Mouse (Mus musculus): Measurements from ENCODE around the gene Wbp2nl. TPM values are rescaled to one million over a fixed set of nuclear protein-coding genes. Genes with fewer than 3 reads are reported as not detected.
"Not testable (repeated sequence)": the region's sequence is repeated elsewhere in the genome, so short reads cannot be mapped to it uniquely, and the experiment has no call there.

Gene Wbp2nl
- polyA plus RNA-seq, 2 experiments = 0.10 to 0.11 TPM

GRCm38 (mm10) chr15:82362234-82362633 is 63.5 kb downstream of the Wbp2nl start:
- Histone ChIP-seq H3K9ac (replicated peaks) (no peak overlapping the region), H3K9me3 (ENCODE audit: control insufficient read depth, low read length) (no peaks in the 10 kb centered on the region), H3K4me3 (ENCODE audit: insufficient read depth in 1 of 2, low read depth in 2 of 2, low read length in 2 of 2) (no peak overlapping the region), H3K4me2 (ENCODE audit: low read depth) (no peak overlapping the region), H3K27me3 (ENCODE audit: control insufficient read depth, insufficient read depth, low read length) (no peaks in the 10 kb centered on the region), H3K27ac (no peak overlapping the region), H3K4me1 (replicated peaks; ENCODE audit: control insufficient read depth in 2 of 2, insufficient read depth in 2 of 2, low read length in 1 of 2) (peaks cover 0 to 5% of the 10 kb centered on the region in 2 experiments; a peak in 2 of 4 replicates), H3K36me3 (replicated peaks; ENCODE audit: control insufficient read depth, insufficient read depth, low read depth) (no peaks in the 10 kb centered on the region)
- no peak for ATAC-seq (ENCODE audit: insufficient read depth)
- no peak for DNase-seq (ENCODE audit: low read depth in 3 of 3, low spot score in 3 of 3)
- TF ChIP-seq EP300 (IDR thresholded peaks at IDR 0.05; ENCODE audit: low read depth) = no peak
- WGBS (ENCODE audit: insufficient replicate concordance) = 78% methylated on average over 3 of the region's 4 CpGs

- WGBS (ENCODE audit: insufficient replicate concordance) = 12% methylated on average over 7 of the region's 12 CpGs
- not testable (repeated sequence) for DNase-seq (ENCODE audit: low read depth in 3 of 3, low spot score in 3 of 3); H3K27me3 ChIP-seq (ENCODE audit: control insufficient read depth, insufficient read depth, low read length); H3K4me1 ChIP-seq (replicated peaks; ENCODE audit: control insufficient read depth in 2 of 2, insufficient read depth in 2 of 2, low read length in 1 of 2); H3K4me3 ChIP-seq (ENCODE audit: insufficient read depth in 1 of 2, low read depth in 2 of 2, low read length in 2 of 2); H3K9me3 ChIP-seq (ENCODE audit: control insufficient read depth, low read length); H3K36me3 ChIP-seq (replicated peaks; ENCODE audit: control insufficient read depth, insufficient read depth, low read depth); H3K27ac ChIP-seq; H3K4me2 ChIP-seq (ENCODE audit: low read depth); ATAC-seq (ENCODE audit: insufficient read depth); H3K9ac ChIP-seq (replicated peaks)
Observed at GRCm38 (mm10) chr15:82363801-82364200, 65.0 kb downstream of the Wbp2nl start.

Other genes with a start within 250 kb of the Wbp2nl start
- not detected in 2 replicates for gene 4930407I10Rik, start 239.8 kb upstream of the Wbp2nl start, polyA plus RNA-seq (2012; rRNA removed)
- not detected in 2 replicates for gene 4930407I10Rik, start 239.8 kb upstream of the Wbp2nl start, polyA plus RNA-seq (2014; fragmentation: Nextera tagmentation; extraction: Ambion mirVana)
- gene Mei1, start 229.0 kb upstream of the Wbp2nl start, polyA plus RNA-seq (2012; rRNA removed) = not detected in 2 replicates
- not detected in 2 replicates for gene Mei1, start 229.0 kb upstream of the Wbp2nl start, polyA plus RNA-seq (2014; fragmentation: Nextera tagmentation; extraction: Ambion mirVana)
- gene Ccdc134, start 171.0 kb upstream of the Wbp2nl start, polyA plus RNA-seq (2012; rRNA removed) = 5.9 and 7.2 TPM in 2 replicates
- 5.5 and 6.6 TPM in 2 replicates for gene Ccdc134, start 171.0 kb upstream of the Wbp2nl start, polyA plus RNA-seq (2014; fragmentation: Nextera tagmentation; extraction: Ambion mirVana)
- 29.3 and 37.1 TPM in 2 replicates for gene Srebf2, start 151.8 kb upstream of the Wbp2nl start, polyA plus RNA-seq (2012; rRNA removed)
- 30.8 and 35.2 TPM in 2 replicates for gene Srebf2, start 151.8 kb upstream of the Wbp2nl start, polyA plus RNA-seq (2014; fragmentation: Nextera tagmentation; extraction: Ambion mirVana)
- gene Shisa8, start 86.1 kb upstream of the Wbp2nl start, polyA plus RNA-seq (2012; rRNA removed) = 0.15 and 0.19 TPM in 2 replicates
- gene Shisa8, start 86.1 kb upstream of the Wbp2nl start, polyA plus RNA-seq (2014; fragmentation: Nextera tagmentation; extraction: Ambion mirVana) = 0.05 and 0.09 TPM in 2 replicates
- 0.54 and 0.66 TPM in 2 replicates for gene Tnfrsf13c, start 74.6 kb upstream of the Wbp2nl start, polyA plus RNA-seq (2012; rRNA removed)
- gene Tnfrsf13c, start 74.6 kb upstream of the Wbp2nl start, polyA plus RNA-seq (2014; fragmentation: Nextera tagmentation; extraction: Ambion mirVana) = 0.14 and 0.58 TPM in 2 replicates
- 19.1 and 21.6 TPM in 2 replicates for gene Cenpm, start 54.2 kb upstream of the Wbp2nl start, polyA plus RNA-seq (2012; rRNA removed)
- 42.1 and 45.1 TPM in 2 replicates for gene Cenpm, start 54.2 kb upstream of the Wbp2nl start, polyA plus RNA-seq (2014; fragmentation: Nextera tagmentation; extraction: Ambion mirVana)
- 0.02 and 0.11 TPM in 2 replicates for gene 1500009C09Rik, start 46.6 kb upstream of the Wbp2nl start, polyA plus RNA-seq (2012; rRNA removed)
- gene 1500009C09Rik, start 46.6 kb upstream of the Wbp2nl start, polyA plus RNA-seq (2014; fragmentation: Nextera tagmentation; extraction: Ambion mirVana) = not detected in 2 replicates
- gene Sept3, start 24.1 kb upstream of the Wbp2nl start, polyA plus RNA-seq (2012; rRNA removed) = 0.12 and 0.61 TPM in 2 replicates
- gene Sept3, start 24.1 kb upstream of the Wbp2nl start, polyA plus RNA-seq (2014; fragmentation: Nextera tagmentation; extraction: Ambion mirVana) = 0.09 TPM in 1 of 2 replicates, not detected in the other
- 47.7 and 52.9 TPM in 2 replicates for gene Naga, start 40.0 kb downstream of the Wbp2nl start, polyA plus RNA-seq (2012; rRNA removed)
- 34.2 and 43.3 TPM in 2 replicates for gene Naga, start 40.0 kb downstream of the Wbp2nl start, polyA plus RNA-seq (2014; fragmentation: Nextera tagmentation; extraction: Ambion mirVana)
- 22.1 and 24.8 TPM in 2 replicates for gene Pheta2, start 40.0 kb downstream of the Wbp2nl start, polyA plus RNA-seq (2012; rRNA removed)
- 18.7 and 22.5 TPM in 2 replicates for gene Pheta2, start 40.0 kb downstream of the Wbp2nl start, polyA plus RNA-seq (2014; fragmentation: Nextera tagmentation; extraction: Ambion mirVana)
- 109 and 121 TPM in 2 replicates for gene Smdt1, start 40.0 kb downstream of the Wbp2nl start, polyA plus RNA-seq (2012; rRNA removed)
- gene Smdt1, start 40.0 kb downstream of the Wbp2nl start, polyA plus RNA-seq (2014; fragmentation: Nextera tagmentation; extraction: Ambion mirVana) = 165 and 178 TPM in 2 replicates
- gene Ndufa6, start 55.4 kb downstream of the Wbp2nl start, polyA plus RNA-seq (2012; rRNA removed) = 152 and 288 TPM in 2 replicates
- gene Ndufa6, start 55.4 kb downstream of the Wbp2nl start, polyA plus RNA-seq (2014; fragmentation: Nextera tagmentation; extraction: Ambion mirVana) = 435 and 447 TPM in 2 replicates
- 14.9 and 15.5 TPM in 2 replicates for gene Cyp2d22, start 81.3 kb downstream of the Wbp2nl start, polyA plus RNA-seq (2012; rRNA removed)
- gene Cyp2d22, start 81.3 kb downstream of the Wbp2nl start, polyA plus RNA-seq (2014; fragmentation: Nextera tagmentation; extraction: Ambion mirVana) = 8.4 and 10.0 TPM in 2 replicates
- 0.09 TPM in 2 replicates for gene Cyp2d11, start 95.1 kb downstream of the Wbp2nl start, polyA plus RNA-seq (2012; rRNA removed)
- not detected in 2 replicates for gene Cyp2d11, start 95.1 kb downstream of the Wbp2nl start, polyA plus RNA-seq (2014; fragmentation: Nextera tagmentation; extraction: Ambion mirVana)
- gene Cyp2d10, start 108.2 kb downstream of the Wbp2nl start, polyA plus RNA-seq (2012; rRNA removed) = 18.6 and 19.8 TPM in 2 replicates
- gene Cyp2d10, start 108.2 kb downstream of the Wbp2nl start, polyA plus RNA-seq (2014; fragmentation: Nextera tagmentation; extraction: Ambion mirVana) = 43.2 and 48.1 TPM in 2 replicates
- gene Cyp2d9, start 134.5 kb downstream of the Wbp2nl start, polyA plus RNA-seq (2012; rRNA removed) = 1.7 and 1.8 TPM in 2 replicates
- gene Cyp2d9, start 134.5 kb downstream of the Wbp2nl start, polyA plus RNA-seq (2014; fragmentation: Nextera tagmentation; extraction: Ambion mirVana) = 1.9 and 2.1 TPM in 2 replicates